Mouse (Mus musculus) ES-E14 (cell line): ENCODE data around the gene Armcx4. TPM values are rescaled to one million over a fixed set of nuclear protein-coding genes. Genes with fewer than 3 reads are reported as not detected.

Source experiments
- DNase-seq: peaks from one replicate; pipeline ENCODE4 v3.0.0-alpha.2; 2013; ENCODE audit warnings: low read depth, low spot score
- H3K27ac ChIP-seq: 2 replicates; pipeline ENCODE4 v1.5.1; 2012; ENCODE audit warnings: low read depth, mild to moderate bottlenecking, low read length, moderate library complexity, mixed read lengths; ENCODE audit not compliant: poor library complexity, insufficient read depth, severe bottlenecking
- H3K36me3 ChIP-seq: 2 replicates; pipeline ENCODE4 v1.6.1; 2012; ENCODE audit warnings: mild to moderate bottlenecking, low read length, moderate library complexity, mixed read lengths; ENCODE audit not compliant: control insufficient read depth, poor library complexity, insufficient read depth, severe bottlenecking
- H3K4me1 ChIP-seq, 2 experiments: fragments of 150-350 bp in 1 of 2; sonication (generic) in 1 of 2; 2 replicates each; pipeline ENCODE4 v1.6.1; 2012; ENCODE audit warnings: low read length in 2 of 2, mild to moderate bottlenecking in 1 of 2, mixed read lengths in 1 of 2; ENCODE audit not compliant: control insufficient read depth in 2 of 2, insufficient read depth in 2 of 2, poor library complexity in 1 of 2
- H3K4me3 ChIP-seq, 2 experiments: fragments of 150-350 bp in 1 of 2; sonication (generic) in 1 of 2; 2 replicates each; pipeline ENCODE4 v1.5.1; 2012; ENCODE audit warnings: low read length in 2 of 2, low read depth in 1 of 2, mild to moderate bottlenecking in 1 of 2, mixed read lengths in 1 of 2; ENCODE audit not compliant: insufficient read depth in 1 of 2, poor library complexity in 1 of 2, severe bottlenecking in 1 of 2
- H3K9ac ChIP-seq: 2 replicates; pipeline ENCODE4 v1.6.1; 2012; ENCODE audit warnings: low read depth, mild to moderate bottlenecking, low read length, mixed read lengths; ENCODE audit not compliant: poor library complexity, insufficient read depth, severe bottlenecking
- H3K9me3 ChIP-seq: fragments of 150-350 bp; sonication (generic); 2 replicates; pipeline ENCODE4 v1.6.1; 2012; ENCODE audit warnings: low read depth, mild to moderate bottlenecking, low read length; ENCODE audit not compliant: control insufficient read depth, insufficient read depth
- CHD2 ChIP-seq: IDR thresholded peaks from 2 replicates; pipeline ENCODE4 v1.6.1; 2014; ENCODE audit warnings: mild to moderate bottlenecking, low read depth, low read length, inconsistent platforms
- HCFC1 ChIP-seq: IDR thresholded peaks from 2 replicates; pipeline ENCODE4 v1.6.1; 2012; ENCODE audit warnings: low read length, inconsistent platforms, borderline replicate concordance; ENCODE audit not compliant: insufficient read depth
- MAFK ChIP-seq: IDR thresholded peaks from 2 replicates; pipeline ENCODE4 v1.6.1; 2014; ENCODE audit warnings: mild to moderate bottlenecking, low read depth, low read length, inconsistent platforms; ENCODE audit not compliant: insufficient read depth
- ZC3H11A ChIP-seq: IDR thresholded peaks from 2 replicates; pipeline ENCODE4 v1.6.1; 2012; ENCODE audit warnings: low read depth, mild to moderate bottlenecking, inconsistent platforms, low read length, borderline replicate concordance
- ZNF384 ChIP-seq: IDR thresholded peaks from 2 replicates; pipeline ENCODE4 v1.6.1; 2012; ENCODE audit warnings: low read depth, low read length, inconsistent platforms
- in situ Hi-C, 2 experiments: fragments of 600-800 bp; cut with MboI; formaldehyde crosslinking; loops; one replicate each; pipeline ENCODE4 v1.15.1; 2025; ENCODE audit warnings: low sequenced_read_pairs in 2 of 2, inconsistent platforms in 1 of 2; ENCODE audit not compliant: unreplicated experiment in 2 of 2
- total RNA-seq: library from RNA; depleted of rRNA; stranded (reverse); fragments of 300-350 nt; gene quantifications from 2 replicates; pipeline ENCODE4 v1.2.3, GENCODE M21; 2012; rRNA removed

Gene Armcx4
- total RNA-seq, 1 experiment, result 16.7 TPM

GRCm38 (mm10) chrX:134729778-134730177 is 43.5 kb downstream of the Armcx4 start:
- Histone ChIP-seq H3K27ac (no peak overlapping the region), H3K4me3 (no peak overlapping the region), H3K9ac (no peak overlapping the region; the same call in 1 of the 2 replicates), H3K9me3 (no peaks in the 10 kb centered on the region), H3K36me3 (no peaks in the 10 kb centered on the region), H3K4me1 (no peaks in the 10 kb centered on the region)
- TF ChIP-seq HCFC1 (no peak), ZC3H11A (no peak), CHD2 (no peak), MAFK (no peak), ZNF384 (no peak)
- in situ Hi-C loops, result loop anchor here (10.0 to 25.0 kb wide), 2 partner anchors 195 to 208 kb away; no protein-coding TSS in a partner anchor
- no peak for DNase-seq

GRCm38 (mm10) chrX:134737796-134738195 is 51.5 kb downstream of the Armcx4 start:
- no peaks in the 10 kb centered on the region for H3K4me1 ChIP-seq
- no peak overlapping the region for H3K27ac ChIP-seq
- no peaks in the 10 kb centered on the region for H3K36me3 ChIP-seq
- DNase-seq, result no peak
- no peak overlapping the region for H3K4me3 ChIP-seq
- no peak overlapping the region for H3K9ac ChIP-seq
- in situ Hi-C loops, result loop anchor here (10.0 to 25.0 kb wide), 2 partner anchors 187 to 200 kb away; no protein-coding TSS in a partner anchor
- TF ChIP-seq ZNF384 (no peak), HCFC1 (no peak), MAFK (no peak), CHD2 (no peak), ZC3H11A (no peak)
- H3K9me3 ChIP-seq, result no peaks in the 10 kb centered on the region

- H3K36me3 ChIP-seq, result no peaks in the 10 kb centered on the region
- no peaks in the 10 kb centered on the region for H3K9me3 ChIP-seq
- no peak overlapping the region for H3K4me3 ChIP-seq
- H3K27ac ChIP-seq, result no peak overlapping the region
- no peaks in the 10 kb centered on the region for H3K4me1 ChIP-seq
- DNase-seq, result no peak
- no peak overlapping the region for H3K9ac ChIP-seq
- no peak for TF ChIP-seq CHD2
- TF ChIP-seq HCFC1, result no peak
- no peak for TF ChIP-seq ZNF384
- TF ChIP-seq ZC3H11A, result no peak
- TF ChIP-seq MAFK, result no peak
- in situ Hi-C loops, result loop anchor here (10.0 to 25.0 kb wide), 2 partner anchors 186 to 198 kb away; no protein-coding TSS in a partner anchor
These were observed 52.8 kb downstream of the Armcx4 start for GRCm38 (mm10) chrX:134739160-134739559.

GRCm38 (mm10) chrX:134741862-134742261 is 55.5 kb downstream of the Armcx4 start:
- Histone ChIP-seq H3K4me3 (no peak overlapping the region), H3K9me3 (no peaks in the 10 kb centered on the region), H3K4me1 (no peaks in the 10 kb centered on the region), H3K36me3 (no peaks in the 10 kb centered on the region), H3K9ac (no peak overlapping the region), H3K27ac (no peak overlapping the region)
- no peak for DNase-seq
- TF ChIP-seq CHD2 (no peak), HCFC1 (no peak), ZC3H11A (no peak), MAFK (no peak), ZNF384 (no peak)
- in situ Hi-C loops, result loop anchor here in 1 of 2 experiments (25.0 kb wide), 1 partner anchor 195 kb away; no protein-coding TSS in a partner anchor

Other genes starting within 250 kb of the Armcx4 start
- 1.0 and 3.3 TPM in 2 replicates for gene Taf7l, start 210.0 kb upstream of the Armcx4 start, total RNA-seq
- 20.2 and 42.4 TPM in 2 replicates for gene Timm8a1, start 144.7 kb upstream of the Armcx4 start, total RNA-seq
- gene Btk, start 102.9 kb upstream of the Armcx4 start, total RNA-seq, result 0.31 TPM in 1 of 2 replicates, not detected in the other
- 1,690 and 1,886 TPM in 2 replicates for gene Rpl36a, start 100.9 kb upstream of the Armcx4 start, total RNA-seq
- 17.2 and 26.7 TPM in 2 replicates for gene Gla, start 85.4 kb upstream of the Armcx4 start, total RNA-seq
- gene Hnrnph2, start 85.3 kb upstream of the Armcx4 start, total RNA-seq, result 40.6 and 53.6 TPM in 2 replicates
- 13.7 and 17.5 TPM in 2 replicates for gene Armcx1, start 31.4 kb downstream of the Armcx4 start, total RNA-seq
- gene Armcx6, start 64.9 kb downstream of the Armcx4 start, total RNA-seq, result 4.2 and 8.0 TPM in 2 replicates
- gene Armcx3, start 70.1 kb downstream of the Armcx4 start, total RNA-seq, result 5.5 and 5.8 TPM in 2 replicates
- gene Armcx2, start 122.7 kb downstream of the Armcx4 start, total RNA-seq, result 20.7 and 35.6 TPM in 2 replicates